Mouse (Mus musculus): ENCODE data around the gene Micall1. TPM values are rescaled to one million over a fixed set of nuclear protein-coding genes. Genes with fewer than 3 reads are reported as not detected.

Gene Micall1
- 41.7 to 56.4 TPM (median 50.6 TPM) in 4 replicates for total RNA-seq (2023)

DNA sequence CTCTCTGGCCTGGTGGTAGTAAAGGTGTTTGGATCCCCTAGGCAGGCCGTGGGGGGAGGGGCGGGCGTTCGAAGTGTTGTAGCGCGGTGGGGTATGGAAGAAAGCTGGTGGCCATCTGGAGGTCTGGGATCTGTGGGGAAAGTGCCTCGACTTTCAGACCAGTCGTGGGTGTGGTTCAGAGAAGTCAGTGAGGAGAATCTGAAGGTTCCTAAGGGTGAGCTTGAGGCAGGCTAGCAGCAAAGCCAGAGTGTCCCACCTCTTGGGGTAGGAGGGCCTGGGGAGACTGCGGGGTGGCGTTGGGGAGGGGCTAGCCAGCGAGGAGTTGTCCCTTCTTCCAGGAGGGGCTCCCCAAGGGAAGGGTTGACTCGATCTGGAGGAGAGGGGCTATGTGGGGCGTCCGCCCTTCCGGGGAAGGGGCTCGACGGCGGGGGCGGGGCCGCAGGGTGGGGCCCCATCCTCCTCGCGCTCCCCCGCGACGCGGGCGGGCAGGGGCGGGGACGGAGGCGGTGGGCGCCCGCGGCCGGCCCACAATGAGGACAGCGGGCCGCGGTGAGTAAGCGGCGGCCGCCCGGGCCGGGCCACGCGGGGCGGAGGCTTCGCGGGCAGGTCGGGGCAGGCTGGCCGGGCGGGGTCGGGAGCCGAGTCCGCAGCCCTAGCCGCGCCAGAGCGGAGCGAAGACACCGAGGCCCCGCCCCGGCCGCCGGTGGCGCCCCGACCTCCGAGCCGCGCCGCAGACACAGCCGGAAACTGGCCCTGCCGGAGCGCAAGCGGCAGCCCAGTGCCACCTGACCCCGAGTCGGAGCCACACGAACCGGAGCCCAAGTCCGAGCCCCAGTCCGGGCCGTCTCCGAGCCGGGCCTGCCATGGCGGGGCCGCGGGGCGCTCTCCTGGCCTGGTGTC lies at the start of gene Micall1:
Gene Micall1 (plus strand): TSS at position 478 of the 900 bp plus-strand sequence.

DNA sequence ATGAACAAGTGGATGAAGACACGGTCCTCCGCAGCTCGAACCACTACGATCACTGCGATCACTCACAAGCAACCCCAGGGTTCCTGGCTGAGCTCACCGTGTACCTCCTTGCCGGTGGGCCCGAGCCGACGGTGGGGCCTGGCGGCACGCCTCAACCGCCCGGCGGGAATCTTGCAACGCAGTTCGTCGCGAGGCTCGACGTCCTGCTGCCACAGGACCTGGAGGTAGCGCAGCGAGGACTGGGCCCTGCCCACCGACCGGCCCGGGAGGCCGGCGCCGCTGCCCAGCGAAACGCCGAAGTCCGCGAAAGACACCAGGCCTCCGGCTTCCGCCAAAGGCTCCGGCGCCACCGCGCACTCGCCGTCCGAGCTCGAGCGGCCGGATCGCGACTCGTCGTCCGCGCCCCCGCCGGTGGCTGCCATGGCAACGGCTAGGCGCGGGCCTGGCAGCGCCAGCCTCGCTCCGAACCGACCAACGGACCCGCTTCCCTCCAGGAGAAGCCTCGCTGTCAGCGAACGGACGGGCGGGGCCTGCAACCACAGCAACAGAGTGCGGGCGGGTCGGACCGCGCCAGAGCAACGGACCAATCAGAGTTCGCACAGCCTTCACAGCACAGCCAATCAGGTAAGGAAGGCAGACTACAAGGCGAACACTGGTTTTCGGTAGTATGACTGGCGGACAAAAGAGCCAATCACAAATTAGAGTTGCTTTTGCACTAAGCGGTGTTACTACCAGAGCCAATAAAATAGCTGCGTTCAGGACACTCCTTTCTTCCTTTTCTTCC lies 46.1 kb upstream of the Micall1 start, which contains the start of gene Ankrd54:
Gene Ankrd54 (minus strand): TSS at position 518 of the 784 bp plus-strand sequence.

DNA sequence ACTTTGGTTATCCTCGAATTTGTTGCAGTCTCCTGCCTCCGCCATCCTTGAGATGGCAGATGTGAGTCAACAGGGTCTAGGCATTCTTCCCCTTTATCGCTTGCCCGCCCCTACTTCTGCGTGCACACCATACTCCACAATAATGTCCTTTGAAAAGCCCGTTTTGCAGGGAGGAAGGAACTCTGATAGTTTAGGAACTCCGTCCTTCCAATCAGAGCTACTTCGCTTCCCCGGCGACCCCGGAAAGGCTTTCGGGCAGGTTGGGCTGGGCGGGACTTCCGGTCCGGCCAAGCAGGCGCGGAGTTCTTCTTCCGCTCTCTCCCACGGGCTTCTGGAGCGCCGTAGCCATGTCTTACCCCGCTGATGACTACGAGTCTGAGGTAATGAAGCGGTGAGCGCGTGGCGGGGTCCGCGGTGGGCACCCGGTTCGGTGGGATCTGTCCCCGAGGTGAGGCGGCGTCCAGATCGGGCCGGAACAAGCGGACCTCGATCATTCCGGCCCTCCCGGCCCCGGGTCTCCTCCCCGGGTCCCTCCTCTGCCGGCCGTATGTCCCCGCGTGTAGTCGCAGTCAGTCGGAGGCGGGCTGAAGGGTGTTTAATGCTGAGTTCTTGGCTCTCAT lies 33.7 kb upstream of the Micall1 start, which contains the start of gene Eif3l:
Gene Eif3l (plus strand): TSS at position 267 of the 620 bp plus-strand sequence.

DNA sequence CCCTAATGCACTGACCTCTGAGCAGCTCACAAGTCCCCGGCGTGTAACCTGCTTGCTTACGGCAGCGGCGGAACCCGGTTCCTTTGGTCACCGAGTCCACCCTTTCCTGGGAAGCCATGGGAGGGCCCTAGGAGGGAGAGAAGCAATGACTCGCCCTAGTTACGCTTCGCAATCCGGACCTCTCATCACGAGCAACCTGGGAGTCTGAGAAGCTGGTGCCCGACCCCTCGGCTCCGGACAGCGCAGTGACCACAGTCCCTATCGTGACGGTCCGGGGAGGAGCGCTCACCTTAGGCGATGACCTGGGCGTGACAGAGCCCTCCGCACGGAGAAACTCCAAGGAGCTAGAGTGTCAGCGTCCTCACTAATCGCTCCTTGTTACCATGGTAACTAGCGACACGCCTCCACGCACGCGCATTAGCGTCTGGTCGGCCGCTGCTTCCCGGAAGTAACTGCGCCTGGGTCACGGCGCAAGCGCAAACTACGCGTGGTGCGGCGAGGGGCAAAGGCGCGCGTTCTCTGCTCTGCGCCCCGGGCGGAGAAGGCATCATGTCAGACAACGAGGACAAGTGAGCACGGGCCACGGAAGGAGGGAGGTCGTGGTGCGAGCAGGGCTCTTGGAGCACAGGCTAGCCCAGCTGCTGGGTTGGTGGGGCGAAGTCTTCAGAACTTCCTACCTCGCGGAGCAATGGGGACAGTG lies 32.3 kb downstream of the Micall1 start, which contains the start of the genes Polr2f and 1700088E04Rik:
Gene Polr2f (plus strand): TSS at position 144 of the 700 bp plus-strand sequence.
Gene 1700088E04Rik (minus strand): TSS at position 388 of the 700 bp plus-strand sequence.

DNA sequence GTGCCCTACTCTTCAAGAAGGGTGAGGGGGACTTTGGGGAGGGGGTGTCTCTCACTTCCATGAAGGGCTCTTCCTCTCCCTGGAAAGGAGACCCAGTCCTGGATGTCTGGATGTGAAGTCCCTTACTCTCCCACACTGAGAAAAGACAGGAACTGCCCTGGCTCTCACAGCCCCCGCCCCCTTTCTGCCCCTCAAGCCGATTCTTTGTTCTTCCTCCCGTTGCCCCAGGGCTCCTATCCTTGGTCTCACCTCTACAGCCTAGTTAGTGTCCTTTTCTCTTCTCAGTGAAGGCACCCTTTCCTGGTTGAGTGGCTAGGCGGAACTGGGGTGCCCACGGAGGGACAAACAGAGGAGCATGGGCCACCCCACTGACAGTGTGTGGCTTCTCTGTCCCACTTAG lies 56.4 kb downstream of the Micall1 start, which contains the start of gene Sox10:
Gene Sox10 (minus strand): TSS at position 101 of the 400 bp plus-strand sequence.

Other genes starting within 250 kb of the Micall1 start
- 73.8 to 85.1 TPM (median 82.1 TPM) in 4 replicates for gene Gga1, start 231.7 kb upstream of the Micall1 start, total RNA-seq (2023)
- gene Gm49510, start 209.2 kb upstream of the Micall1 start, total RNA-seq (2023) = not detected in 4 replicates
- gene Sh3bp1, start 209.1 kb upstream of the Micall1 start, total RNA-seq (2023) = 64.4 to 69.8 TPM (median 65.2 TPM) in 4 replicates
- gene Pdxp, start 195.0 kb upstream of the Micall1 start, total RNA-seq (2023) = 8.1 to 9.7 TPM (median 9.1 TPM) in 4 replicates
- 7.6 to 13.9 TPM (median 10.2 TPM) in 4 replicates for gene Lgals1, start 182.2 kb upstream of the Micall1 start, total RNA-seq (2023)
- gene Nol12, start 174.0 kb upstream of the Micall1 start, total RNA-seq (2023) = 39.4 to 43.0 TPM (median 41.7 TPM) in 4 replicates
- 44.3 to 52.7 TPM (median 47.1 TPM) in 4 replicates for gene Triobp, start 161.2 kb upstream of the Micall1 start, total RNA-seq (2023)
- 2.6 to 4.8 TPM (median 3.2 TPM) in 4 replicates for gene H1f0, start 80.4 kb upstream of the Micall1 start, total RNA-seq (2023)
- not detected in 4 replicates for gene Galr3, start 67.0 kb upstream of the Micall1 start, total RNA-seq (2023)
- 33.0 to 36.2 TPM (median 34.8 TPM) in 4 replicates for gene Ankrd54, start 46.0 kb upstream of the Micall1 start, total RNA-seq (2023)
- 98.5 to 108 TPM (median 105 TPM) in 4 replicates for gene Eif3l, start 33.7 kb upstream of the Micall1 start, total RNA-seq (2023)
- gene Polr2f, start 32.1 kb downstream of the Micall1 start, total RNA-seq (2023) = 38.2 to 58.6 TPM (median 48.1 TPM) in 4 replicates
- gene 1700088E04Rik, start 32.4 kb downstream of the Micall1 start, total RNA-seq (2023) = not detected in 4 replicates
- not detected in 4 replicates for gene Sox10, start 56.3 kb downstream of the Micall1 start, total RNA-seq (2023)
- gene Pick1, start 120.3 kb downstream of the Micall1 start, total RNA-seq (2023) = 34.2 to 40.6 TPM (median 37.6 TPM) in 4 replicates
- 0.51 to 3.3 TPM (median 1.1 TPM) in 4 replicates for gene Gm49486, start 120.5 kb downstream of the Micall1 start, total RNA-seq (2023)
- not detected in 4 replicates for gene Slc16a8, start 145.9 kb downstream of the Micall1 start, total RNA-seq (2023)
- gene Baiap2l2, start 176.6 kb downstream of the Micall1 start, total RNA-seq (2023) = not detected in 4 replicates
- gene Pla2g6, start 219.5 kb downstream of the Micall1 start, total RNA-seq (2023) = 13.4 to 16.9 TPM (median 15.6 TPM) in 4 replicates
- 91.7 to 120 TPM (median 98.1 TPM) in 4 replicates for gene Maff, start 237.7 kb downstream of the Micall1 start, total RNA-seq (2023)